Mouse (Mus musculus) layer of hippocampus, adult 11-12 months (tissue): ENCODE measurements around the gene Macrod1.

ENCODE experiments used
- DNase-seq: peaks from one replicate; pipeline ENCODE4 v3.0.0; 2022; ENCODE audit warnings: low spot score

Gene Macrod1

DNA sequence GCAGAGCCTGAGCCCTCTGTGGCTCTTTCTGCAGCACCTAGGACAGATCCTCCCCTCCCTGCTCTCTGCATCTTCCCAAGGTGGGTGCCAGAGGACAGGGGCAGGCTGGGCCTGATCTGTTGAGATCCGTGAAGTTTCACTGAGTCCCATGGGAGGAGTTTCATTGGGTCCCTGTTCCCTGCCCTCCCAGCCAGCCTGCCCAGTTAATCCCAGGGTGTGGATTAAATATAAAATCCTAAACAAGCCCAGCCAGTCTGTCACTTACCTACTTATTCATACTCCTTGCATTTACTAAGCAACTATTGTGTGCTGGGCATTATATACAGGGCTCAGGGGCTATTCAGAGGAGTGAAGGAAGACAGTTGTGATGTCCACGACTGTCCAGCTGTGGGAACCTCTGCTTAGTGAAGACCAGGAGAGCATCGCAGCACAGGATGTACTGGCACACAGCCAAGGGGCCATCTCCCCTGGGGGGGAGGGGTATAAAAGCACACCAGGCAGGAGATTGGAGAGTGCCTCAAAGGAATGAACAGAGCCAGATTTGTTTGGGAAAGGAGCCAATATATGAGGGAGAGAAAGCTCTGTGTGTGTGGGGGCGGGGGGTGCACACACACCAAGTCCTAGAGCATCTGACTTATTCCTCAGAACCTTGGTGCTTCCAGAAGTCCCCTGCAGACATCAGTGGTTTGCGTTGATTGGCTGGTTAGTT lies 85.8 kb downstream of the Macrod1 start:
- no peak for DNase-seq

GRCm38 (mm10) chr19:7143854-7144253 lies 87.2 kb downstream of the Macrod1 start:
- peak; percentile 61 for DNase-seq

DNA sequence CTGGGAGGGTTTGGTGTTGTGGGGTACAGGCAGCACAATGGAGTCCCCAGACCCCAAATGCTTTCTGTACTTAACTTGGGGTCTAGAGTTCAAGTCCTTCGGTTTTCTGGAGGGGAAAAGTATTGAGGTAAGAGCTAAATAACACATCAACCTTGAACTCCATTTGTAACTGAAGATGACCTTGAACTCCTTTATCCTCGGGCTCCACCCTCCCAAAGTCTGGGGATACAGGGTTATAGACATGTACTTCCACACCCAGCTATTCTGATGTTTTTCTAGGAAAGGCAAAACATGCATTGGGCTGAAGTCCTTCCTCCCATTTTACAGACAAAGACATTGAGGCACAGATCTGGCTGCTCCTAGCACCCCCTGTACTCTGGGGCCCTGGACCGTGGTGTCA lies 87.8 kb downstream of the Macrod1 start:
- DNase-seq: no peak

GRCm38 (mm10) chr19:7146376-7146775 lies 89.8 kb downstream of the Macrod1 start:
- DNase-seq: no peak

DNA sequence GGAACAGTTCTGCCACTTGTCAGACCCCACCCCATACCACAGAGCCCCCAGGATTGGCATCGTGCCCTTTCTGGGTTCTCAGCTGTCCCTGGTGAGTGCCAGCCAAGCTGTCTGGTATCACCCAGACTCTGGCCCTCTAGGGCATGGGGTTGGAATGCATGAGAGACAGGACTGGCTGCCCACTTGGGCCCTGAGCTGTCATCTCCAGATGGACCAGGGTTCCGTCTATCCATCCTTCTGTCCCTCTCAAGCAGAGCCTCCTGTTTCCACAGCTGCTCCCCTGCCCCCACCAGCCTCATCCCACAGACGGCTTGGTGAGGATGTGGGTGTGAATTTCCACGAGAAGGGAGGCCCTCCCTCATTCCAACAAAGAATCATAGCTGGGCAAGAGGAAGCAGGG lies 91.5 kb downstream of the Macrod1 start:
- peak; percentile 59 for DNase-seq

GRCm38 (mm10) chr19:7148541-7149085 lies 92.0 kb downstream of the Macrod1 start:
- no peak for DNase-seq

DNA sequence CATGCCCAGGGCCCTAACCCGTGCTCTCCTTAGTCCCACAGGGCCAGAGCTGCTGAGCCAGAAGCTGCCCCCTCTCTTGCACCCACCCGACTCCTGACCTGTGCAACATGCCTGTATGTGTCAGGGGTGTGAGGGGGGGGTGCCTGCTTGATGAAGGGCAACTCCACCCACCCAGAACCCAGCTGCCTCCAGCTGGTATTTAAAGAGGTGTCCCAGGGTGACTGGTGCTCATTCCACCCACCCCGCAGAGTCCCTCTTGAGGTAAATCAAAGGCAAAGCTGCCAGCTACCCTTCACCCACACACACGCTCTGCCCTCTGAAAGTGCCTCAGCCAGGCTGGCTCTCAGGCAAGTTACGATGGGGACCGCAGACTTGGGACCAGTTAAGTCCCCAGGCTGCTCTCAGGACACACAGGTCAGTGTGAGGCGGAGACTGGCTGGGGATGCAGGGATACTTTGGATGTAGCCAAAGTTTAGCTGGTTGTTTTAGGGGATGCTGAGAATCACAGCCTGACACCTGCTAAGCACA lies 92.6 kb downstream of the Macrod1 start:
- no peak for DNase-seq

GRCm38 (mm10) chr19:7151300-7151926 lies 94.8 kb downstream of the Macrod1 start:
- no peak for DNase-seq

DNA sequence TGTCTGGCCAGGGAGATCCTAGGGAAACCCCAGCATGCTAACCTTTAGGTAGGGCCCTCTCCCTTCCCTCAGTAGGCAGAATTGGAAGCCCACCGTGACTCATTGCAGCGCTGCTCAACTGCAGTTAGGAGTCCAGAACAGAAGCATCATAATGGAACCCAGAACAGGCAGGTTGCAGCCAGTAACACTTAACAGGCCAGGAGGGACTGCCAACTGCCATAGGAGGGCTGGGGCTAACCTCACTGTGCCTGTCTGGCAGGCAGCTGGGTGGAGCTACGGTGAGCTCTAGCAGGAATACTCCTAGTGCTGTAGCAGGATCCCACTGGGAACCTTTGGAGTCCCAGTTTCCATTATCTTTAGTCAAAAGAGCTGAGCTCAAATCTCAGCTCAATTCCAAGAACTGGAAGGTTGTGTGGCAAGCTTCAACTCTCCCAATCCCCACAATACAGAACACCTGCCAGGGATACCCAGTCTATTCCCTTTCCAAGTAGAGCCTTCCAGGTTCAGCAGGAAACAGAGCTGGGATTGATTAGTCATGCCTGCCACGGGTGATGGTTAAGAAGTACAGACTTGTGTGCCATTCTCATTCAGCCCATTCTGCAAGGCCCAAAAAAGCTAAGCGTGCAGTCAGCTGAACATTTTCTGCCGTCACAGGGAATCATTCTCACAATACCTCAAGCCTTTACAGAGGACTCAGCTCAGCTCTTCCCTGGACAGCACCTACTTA lies 95.5 kb downstream of the Macrod1 start:
- no peak for DNase-seq

GRCm38 (mm10) chr19:7153232-7153631 lies 96.6 kb downstream of the Macrod1 start:
- peak; percentile 66 for DNase-seq

DNA sequence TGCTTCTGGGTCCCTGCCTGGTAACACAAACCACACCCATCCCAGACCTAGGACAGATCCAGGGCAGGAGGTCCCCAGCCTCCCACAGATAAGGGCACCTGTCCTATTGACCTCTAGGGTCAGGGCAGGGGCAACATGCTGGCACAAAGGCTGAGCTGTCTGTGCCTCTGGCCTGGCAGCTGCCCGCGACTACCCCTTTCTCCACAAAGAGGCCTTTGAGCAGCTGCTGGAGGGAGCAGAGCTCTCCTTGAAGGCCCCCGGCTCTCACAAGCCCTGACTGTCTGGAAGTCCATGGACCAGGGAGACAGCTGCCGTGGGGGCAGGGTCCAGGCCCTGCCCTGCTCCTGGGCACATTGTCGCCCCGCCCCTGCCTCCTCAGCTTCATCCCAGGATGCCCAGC lies 98.6 kb downstream of the Macrod1 start:
- peak; percentile 71 for DNase-seq

- no peak for DNase-seq
Observed at GRCm38 (mm10) chr19:7157734-7158133, 101.1 kb downstream of the Macrod1 start.

- peak; percentile 60 for DNase-seq
Observed at GRCm38 (mm10) chr19:7160151-7160906, 103.7 kb downstream of the Macrod1 start.

DNA sequence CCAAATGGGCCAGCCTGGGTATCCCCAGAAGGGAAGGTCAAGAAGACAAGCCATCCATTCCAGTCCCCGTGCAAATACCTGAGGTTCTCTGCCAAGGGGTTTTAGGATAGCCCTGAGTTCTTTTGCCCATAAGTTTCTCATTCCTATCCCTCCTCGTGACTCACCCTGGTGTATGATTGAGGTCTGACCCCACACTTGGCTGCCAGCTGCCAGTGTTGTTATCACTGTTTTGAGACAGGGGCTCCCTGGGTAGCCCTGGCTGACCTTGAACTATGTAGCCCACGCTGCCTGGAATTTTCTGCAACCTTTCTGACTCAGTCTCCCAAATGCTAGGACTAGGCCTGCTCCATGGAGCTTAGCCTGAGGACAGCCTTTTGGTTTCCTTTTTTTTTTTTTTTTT lies 104.5 kb downstream of the Macrod1 start:
- DNase-seq: no peak

DNA sequence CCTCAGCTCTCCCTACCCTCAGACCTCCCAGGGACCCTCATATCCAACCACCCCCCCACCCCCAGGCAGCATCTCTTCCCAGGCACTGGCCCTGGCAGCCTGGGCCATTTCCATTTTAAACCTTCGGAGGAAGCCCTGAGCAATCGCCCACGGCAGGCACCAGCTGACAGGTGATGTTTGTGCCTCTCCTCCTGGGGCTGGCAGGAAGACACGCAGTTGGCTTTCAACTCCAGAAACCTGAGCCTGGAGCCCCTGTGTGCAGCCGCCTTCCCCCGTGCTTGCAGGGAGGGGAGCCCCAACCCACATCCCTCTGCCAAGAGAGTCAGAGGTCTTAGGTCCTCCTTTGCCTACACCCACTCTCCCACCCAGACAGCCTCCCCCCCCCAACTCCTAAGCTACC lies 107.6 kb downstream of the Macrod1 start:
- DNase-seq: no peak

- no peak for DNase-seq
Observed at GRCm38 (mm10) chr19:7164820-7165323, 108.3 kb downstream of the Macrod1 start.

- DNase-seq: no peak
Observed at GRCm38 (mm10) chr19:7165509-7166199, 109.0 kb downstream of the Macrod1 start.

DNA sequence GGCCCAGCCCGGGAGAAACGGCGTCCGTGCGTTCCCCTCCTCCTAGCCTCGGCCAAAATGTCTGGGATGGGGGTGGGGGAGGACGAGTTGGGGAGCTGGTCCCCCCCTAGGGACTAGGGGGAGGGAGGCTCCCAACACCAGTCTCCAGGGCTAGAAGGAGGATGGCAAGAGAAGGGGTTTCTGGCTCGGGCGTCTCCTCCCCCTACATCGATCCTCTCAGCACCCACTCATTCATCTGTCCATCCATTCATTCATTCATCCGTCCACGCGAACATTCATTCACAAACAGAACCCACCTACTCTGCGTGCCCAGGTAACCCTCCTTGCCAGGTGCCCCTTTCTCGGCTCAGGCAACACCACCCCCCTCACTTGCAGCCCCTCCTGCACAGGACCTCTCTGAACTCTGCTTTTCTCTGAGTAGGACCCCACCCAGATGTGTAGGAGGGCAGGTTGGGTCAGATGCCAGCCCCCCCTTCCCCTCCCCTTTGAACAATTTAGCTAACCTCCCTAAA lies 109.6 kb downstream of the Macrod1 start:
- no peak for DNase-seq

- DNase-seq: no peak
Observed at GRCm38 (mm10) chr19:7166767-7167166, 110.2 kb downstream of the Macrod1 start.

GRCm38 (mm10) chr19:7168423-7168822 lies 111.8 kb downstream of the Macrod1 start:
- no peak for DNase-seq

- no peak for DNase-seq
Observed at GRCm38 (mm10) chr19:7170916-7171315, 114.3 kb downstream of the Macrod1 start.
